Mouse (Mus musculus): Measurements from ENCODE around the gene Glod4. TPM values are rescaled to one million over a fixed set of nuclear protein-coding genes. Genes with fewer than 3 reads are reported as not detected.

Glod4 gene
- polyA plus RNA-seq, 1 experiment = 1.6 TPM

DNA sequence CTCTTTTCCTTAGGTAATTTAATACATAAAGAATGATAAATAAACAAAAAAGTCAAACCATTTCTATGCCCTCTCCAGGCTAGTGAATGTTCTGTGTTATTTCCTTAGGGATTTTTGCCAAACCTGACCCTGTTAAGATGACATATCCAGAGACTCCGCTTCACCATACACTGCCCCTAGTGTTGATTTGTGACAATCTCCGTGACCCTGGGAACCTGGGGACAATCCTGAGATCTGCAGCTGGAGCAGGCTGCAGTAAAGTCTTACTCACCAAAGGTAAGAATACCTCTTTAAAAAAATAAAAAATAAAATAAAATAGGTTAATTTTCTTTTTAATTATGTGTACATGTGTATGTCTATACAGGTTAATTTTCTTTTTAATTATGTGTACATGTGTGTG is 3.7 kb upstream of the Glod4 start:
- 39% methylated on average over 2 of the region's 2 CpGs for WGBS

GRCm38 (mm10) chr11:76246439-76246838 is 2.9 kb upstream of the Glod4 start:
- no peak overlapping the region for H3K4me3 ChIP-seq (ENCODE audit: low read depth, low read length)
- TF ChIP-seq POLR2A (IDR thresholded peaks at IDR 0.05; ENCODE audit: low read depth, low read length) = no peak
- TF ChIP-seq CTCF (IDR thresholded peaks at IDR 0.05; ENCODE audit: extremely low read depth, insufficient read length, insufficient replicate concordance, low read depth, low read length) = no peak
- H3K36me3 ChIP-seq (ENCODE audit: control insufficient read depth, insufficient read depth, low read length) = peaks cover 25% of the 10 kb centered on the region
- H3K27me3 ChIP-seq (ENCODE audit: control insufficient read depth, insufficient read depth, low read length) = no peaks in the 10 kb centered on the region
- no peaks in the 10 kb centered on the region; the same call in 1 of the 2 replicates for H3K4me1 ChIP-seq (ENCODE audit: control insufficient read depth, insufficient read depth, insufficient read length, low read length)
- H3K27ac ChIP-seq (ENCODE audit: insufficient read depth, low read depth, low read length) = no peak overlapping the region

More for the DNA sequence above, 3.7 kb upstream of the Glod4 start:
- Histone ChIP-seq H3K36me3 (ENCODE audit: control insufficient read depth, insufficient read depth, low read length) (peaks cover 25% of the 10 kb centered on the region), H3K27ac (ENCODE audit: insufficient read depth, low read depth, low read length) (no peak overlapping the region), H3K4me1 (ENCODE audit: control insufficient read depth, insufficient read depth, insufficient read length, low read length) (no peaks in the 10 kb centered on the region; the same call in 1 of the 2 replicates), H3K4me3 (ENCODE audit: low read depth, low read length) (no peak overlapping the region), H3K27me3 (ENCODE audit: control insufficient read depth, insufficient read depth, low read length) (no peaks in the 10 kb centered on the region)
- TF ChIP-seq CTCF (IDR thresholded peaks at IDR 0.05; ENCODE audit: extremely low read depth, insufficient read length, insufficient replicate concordance, low read depth, low read length) (no peak), POLR2A (IDR thresholded peaks at IDR 0.05; ENCODE audit: low read depth, low read length) (no peak)

DNA sequence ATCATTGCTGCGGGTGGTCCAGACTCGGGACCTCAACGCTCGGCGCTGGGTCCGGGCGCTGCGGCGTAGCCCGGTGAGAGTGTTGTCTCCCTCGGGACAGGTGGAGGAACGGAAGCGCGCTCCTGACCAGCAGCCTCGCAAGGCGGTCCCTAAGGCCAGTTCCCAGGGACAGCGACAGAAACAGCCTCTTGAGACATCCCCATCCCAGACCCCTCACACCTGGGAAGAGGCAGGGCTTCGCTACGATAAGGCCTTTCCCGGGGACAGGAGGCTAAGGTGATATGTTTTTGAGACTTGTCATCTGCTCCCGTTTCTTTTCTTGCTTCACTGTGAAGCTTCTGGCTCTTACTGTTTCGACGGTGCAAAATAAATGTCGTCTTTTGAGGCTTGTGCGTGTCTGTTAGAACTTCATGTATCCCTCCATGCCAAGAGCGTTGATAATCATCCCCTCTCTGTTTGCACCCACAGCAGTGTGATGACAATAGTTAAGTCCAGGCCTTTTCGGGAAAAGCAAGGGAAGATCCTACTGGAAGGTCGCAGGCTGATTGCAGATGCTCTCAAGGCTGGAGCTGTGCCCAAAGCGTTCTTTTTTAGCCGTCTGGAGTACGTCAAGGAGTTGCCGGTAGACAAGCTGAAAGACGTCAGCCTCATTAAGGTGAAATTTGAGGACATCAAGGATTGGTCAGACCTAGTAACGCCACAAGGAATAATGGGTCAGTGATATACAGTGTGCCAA is 454 bp upstream of the Glod4 start:
- Histone ChIP-seq H3K4me3 (ENCODE audit: low read depth, low read length) (peak overlapping the region; percentile 97), H3K36me3 (ENCODE audit: control insufficient read depth, insufficient read depth, low read length) (peaks cover 19% of the 10 kb centered on the region), H3K27ac (ENCODE audit: insufficient read depth, low read depth, low read length) (no peak overlapping the region), H3K4me1 (ENCODE audit: control insufficient read depth, insufficient read depth, insufficient read length, low read length) (no peaks in the 10 kb centered on the region; the same call in 1 of the 2 replicates), H3K27me3 (ENCODE audit: control insufficient read depth, insufficient read depth, low read length) (no peaks in the 10 kb centered on the region)
- TF ChIP-seq POLR2A (IDR thresholded peaks at IDR 0.05; ENCODE audit: low read depth, low read length) = no peak; the same call in 1 of the 2 replicates
- no peak for TF ChIP-seq CTCF (IDR thresholded peaks at IDR 0.05; ENCODE audit: extremely low read depth, insufficient read length, insufficient replicate concordance, low read depth, low read length)
- WGBS = 1% methylated on average over 34 of the region's 34 CpGs

DNA sequence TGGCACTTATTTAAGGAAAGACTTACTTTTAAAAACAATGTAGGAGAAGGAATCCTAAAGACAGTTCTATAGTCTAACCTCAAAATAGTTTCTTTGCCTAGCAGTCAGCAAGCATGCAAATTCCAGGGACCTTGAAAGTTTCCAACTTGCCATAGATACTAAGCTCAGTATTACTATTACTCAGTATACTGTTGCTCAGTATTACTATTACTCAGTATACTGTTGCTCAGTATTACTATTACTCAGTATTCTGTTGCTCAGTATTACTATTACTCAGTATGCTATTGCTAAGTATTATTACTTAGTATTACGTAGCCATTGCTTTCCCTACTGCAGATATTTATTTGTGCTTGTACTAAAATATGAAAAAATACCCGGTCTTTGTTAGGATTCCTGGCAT is 3.8 kb downstream of the Glod4 start:
- Histone ChIP-seq H3K4me1 (ENCODE audit: control insufficient read depth, insufficient read depth, insufficient read length, low read length) (no peaks in the 10 kb centered on the region; the same call in 1 of the 2 replicates), H3K27ac (ENCODE audit: insufficient read depth, low read depth, low read length) (no peak overlapping the region), H3K27me3 (ENCODE audit: control insufficient read depth, insufficient read depth, low read length) (no peaks in the 10 kb centered on the region), H3K4me3 (ENCODE audit: low read depth, low read length) (no peak overlapping the region), H3K36me3 (ENCODE audit: control insufficient read depth, insufficient read depth, low read length) (peaks cover 22% of the 10 kb centered on the region)
- TF ChIP-seq CTCF (IDR thresholded peaks at IDR 0.05; ENCODE audit: extremely low read depth, insufficient read length, insufficient replicate concordance, low read depth, low read length) (no peak), POLR2A (IDR thresholded peaks at IDR 0.05; ENCODE audit: low read depth, low read length) (no peak)
- 91% methylated on average over 2 of the region's 2 CpGs for WGBS

DNA sequence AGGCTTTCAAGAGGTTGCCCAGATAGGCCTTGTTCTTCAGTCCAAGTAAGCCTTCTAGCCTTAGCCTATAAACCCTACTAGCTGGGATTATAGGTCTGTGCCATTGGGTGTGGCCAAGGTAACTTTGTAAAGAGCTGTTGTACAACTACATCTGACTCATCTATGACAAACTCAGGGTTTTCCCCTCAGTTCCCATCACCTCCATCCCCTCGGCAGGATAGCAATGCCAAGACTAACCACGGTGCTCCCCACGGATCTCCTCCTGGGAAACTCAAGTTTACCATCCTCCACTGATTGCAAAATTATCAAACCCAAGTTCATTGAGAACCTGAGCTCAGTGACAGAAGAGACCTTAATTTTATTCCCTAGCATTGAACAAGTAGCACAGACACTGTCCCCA is 7.4 kb downstream of the Glod4 start:
- peaks cover 44% of the 10 kb centered on the region for H3K36me3 ChIP-seq (ENCODE audit: control insufficient read depth, insufficient read depth, low read length)
- WGBS = 86% methylated on average over 3 of the region's 3 CpGs
- TF ChIP-seq CTCF (IDR thresholded peaks at IDR 0.05; ENCODE audit: extremely low read depth, insufficient read length, insufficient replicate concordance, low read depth, low read length) (no peak), POLR2A (IDR thresholded peaks at IDR 0.05; ENCODE audit: low read depth, low read length) (no peak)

GRCm38 (mm10) chr11:76225051-76225450 is 18.5 kb downstream of the Glod4 start:
- Histone ChIP-seq H3K27me3 (ENCODE audit: control insufficient read depth, insufficient read depth, low read length) (no peaks in the 10 kb centered on the region), H3K4me1 (ENCODE audit: control insufficient read depth, insufficient read depth, insufficient read length, low read length) (no peaks in the 10 kb centered on the region), H3K4me3 (ENCODE audit: low read depth, low read length) (no peak overlapping the region), H3K27ac (ENCODE audit: insufficient read depth, low read depth, low read length) (no peak overlapping the region), H3K36me3 (ENCODE audit: control insufficient read depth, insufficient read depth, low read length) (peaks cover 17% of the 10 kb centered on the region)
- TF ChIP-seq POLR2A (IDR thresholded peaks at IDR 0.05; ENCODE audit: low read depth, low read length) (no peak), CTCF (IDR thresholded peaks at IDR 0.05; ENCODE audit: extremely low read depth, insufficient read length, insufficient replicate concordance, low read depth, low read length) (no peak)

More for the DNA sequence above, 7.4 kb downstream of the Glod4 start:
- Histone ChIP-seq H3K27ac (ENCODE audit: insufficient read depth, low read depth, low read length) (no peak overlapping the region), H3K4me3 (ENCODE audit: low read depth, low read length) (no peak overlapping the region), H3K27me3 (ENCODE audit: control insufficient read depth, insufficient read depth, low read length) (no peaks in the 10 kb centered on the region), H3K4me1 (ENCODE audit: control insufficient read depth, insufficient read depth, insufficient read length, low read length) (no peaks in the 10 kb centered on the region)

- H3K36me3 ChIP-seq (ENCODE audit: control insufficient read depth, insufficient read depth, low read length) = peaks cover 17% of the 10 kb centered on the region
- WGBS = 93% methylated on average over 5 of the region's 5 CpGs
Observed at GRCm38 (mm10) chr11:76224631-76225030, 18.9 kb downstream of the Glod4 start.

More at GRCm38 (mm10) chr11:76224631-76225030, 18.9 kb downstream of the Glod4 start:
- Histone ChIP-seq H3K4me1 (ENCODE audit: control insufficient read depth, insufficient read depth, insufficient read length, low read length) (no peaks in the 10 kb centered on the region), H3K27me3 (ENCODE audit: control insufficient read depth, insufficient read depth, low read length) (no peaks in the 10 kb centered on the region), H3K27ac (ENCODE audit: insufficient read depth, low read depth, low read length) (no peak overlapping the region), H3K4me3 (ENCODE audit: low read depth, low read length) (no peak overlapping the region)
- TF ChIP-seq POLR2A (IDR thresholded peaks at IDR 0.05; ENCODE audit: low read depth, low read length) (no peak), CTCF (IDR thresholded peaks at IDR 0.05; ENCODE audit: extremely low read depth, insufficient read length, insufficient replicate concordance, low read depth, low read length) (no peak)

Measured in small intestine, adult 2 months (tissue).